Comparison of ENCODE assay signal across 8 mouse cellular contexts in the genomic region with DNA sequence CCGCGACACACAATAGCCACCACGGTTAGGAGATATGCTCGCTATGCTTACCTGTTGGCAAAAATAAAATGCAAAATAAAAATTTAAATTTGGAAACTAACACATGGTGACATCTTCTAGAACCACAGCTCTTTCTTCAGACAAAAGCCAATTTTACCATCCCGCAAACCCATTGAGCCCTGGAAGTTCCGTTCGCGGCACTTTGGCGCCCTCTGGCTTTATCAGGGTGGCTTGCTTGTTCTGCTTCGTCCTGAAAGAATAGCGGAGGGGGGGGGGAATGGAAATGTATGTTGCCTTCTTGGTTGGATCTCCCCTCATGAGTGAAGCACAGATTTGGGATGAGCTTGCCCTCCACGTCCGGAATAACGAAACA. TPM values are rescaled to one million over a fixed set of nuclear protein-coding genes. Genes with fewer than 3 reads are reported as not detected.
DNase-seq lines count a peak whose midpoint lies in the region; ATAC-seq lines count a peak whose summit lies in the region.

No protein-coding gene starts in this region.

- H3K27me3 ChIP-seq in hindbrain, embryonic 14.5 days (ENCODE audit: control insufficient read depth, insufficient read depth, low read length): no peaks in the 10 kb centered on the region

- H3K9me3 ChIP-seq in hindbrain, embryonic 14.5 days (ENCODE audit: control insufficient read depth, low read length): no peaks in the 10 kb centered on the region

- H3K27ac ChIP-seq in hindbrain, embryonic 14.5 days: peak overlapping the region; percentile 100

- peaks cover 3% of the 10 kb centered on the region; the same call in 1 of the 2 replicates for H3K36me3 ChIP-seq in hindbrain, embryonic 14.5 days (replicated peaks; ENCODE audit: control insufficient read depth, insufficient read depth)

- H3K9ac ChIP-seq in hindbrain, embryonic 14.5 days: peak overlapping the region; percentile 100

- ATAC-seq in hindbrain, embryonic 14.5 days (ENCODE audit: low FRiP score): peak; percentile 35

- peak overlapping the region; percentile 70 for H3K4me2 ChIP-seq in hindbrain, embryonic 14.5 days (replicated peaks)

- H3K4me3 ChIP-seq in hindbrain, embryonic 14.5 days (replicated peaks; ENCODE audit: low read length): peak overlapping the region; percentile 100

- WGBS in hindbrain, embryonic 14.5 days: 0% methylated on average over 14 of the region's 14 CpGs

- peak; percentile 92 for DNase-seq in Muller cell, postnatal 12 days (ENCODE audit: inconsistent ontology term)
- DNase-seq in cerebellum, adult 9-11 months: peak; percentile 66
- DNase-seq in frontal cortex, postnatal 25 days (ENCODE audit: low spot score in 2 of 2): peak; percentile 89 to 91
- DNase-seq in hindbrain, embryonic 14.5 days (ENCODE audit: low spot score): peak; percentile 97
- DNase-seq in layer of hippocampus, postnatal 36 days: peak; percentile 87 to 88
- peak; percentile 80 for DNase-seq in lung, postnatal 25 days (ENCODE audit: low spot score)
- peak; percentile 95 for DNase-seq in retina, embryonic 14.5 days (ENCODE audit: low spot score)
- peak; percentile 83 to 84 for DNase-seq in thymus, postnatal 36 days

- H3K4me1 ChIP-seq in hindbrain, embryonic 14.5 days (replicated peaks; ENCODE audit: control insufficient read depth, insufficient read depth, low read length): peaks cover 27% of the 10 kb centered on the region

RNA-seq across cellular contexts. Expression of gene Basp1, which starts 1.2 kb away (rescaled TPM):
- 262 and 283 TPM in 2 replicates for polyA plus RNA-seq in hindbrain, embryonic 14.5 days (2014; fragmentation: Nextera tagmentation; extraction: Ambion mirVana)
- 100 to 1,000 TPM; 596 to 663 TPM for total RNA-seq in layer of hippocampus, postnatal 36 days (2021)

Comparison
In these comparisons a context has a peak if more than half of its experiments do, and no peak if none do; other contexts are left out.
1. Peak in every context shown above with its lines: DNase-seq, ATAC-seq, H3K4me3 ChIP-seq and H3K27ac ChIP-seq.